Mouse (Mus musculus) inflammation-experienced regulatory T-cells, adult 6 months (primary cell): ENCODE measurements around the gene Olfr538. TPM values are rescaled to one million over a fixed set of nuclear protein-coding genes. Genes with fewer than 3 reads are reported as not detected.
"Not testable (repeated sequence)": the region's sequence is repeated elsewhere in the genome, so short reads cannot be mapped to it uniquely, and the experiment has no call there.

Experiments
- ATAC-seq: one replicate; pipeline ENCODE4 v1.8.0; 2017
- polyA plus RNA-seq, 3 experiments: library from polyadenylated mRNA; unstranded; fragments of 100-300 nt; shearing (Covaris generic); gene quantifications; one replicate each; pipeline ENCODE4 v1.2.1; 2017

Olfr538 gene
- polyA plus RNA-seq, result not detected

GRCm38 (mm10) chr7:140567586-140567985 is at the start of gene Olfr538:
Olfr538 (plus strand) TSS chr7:140567886.
- ATAC-seq, result no peak

GRCm38 (mm10) chr7:140539746-140540145 is 27.9 kb upstream of the Olfr538 start:
- ATAC-seq, result no peak

GRCm38 (mm10) chr7:140600969-140601368 is 33.3 kb downstream of the Olfr538 start, which contains the start of gene Olfr46:
Olfr46 (plus strand) TSS chr7:140601269.
- ATAC-seq, result not testable (repeated sequence)

Other genes starting within 250 kb of the Olfr538 start
- gene Olfr525, start 247.0 kb upstream of the Olfr538 start, polyA plus RNA-seq, result under 1 TPM; 0.25 to 0.54 (median 0.34) TPM
- under 1 TPM in 2 of 3 experiments, not detected in 1; 0.23 to 0.35 TPM for gene Olfr527, start 233.9 kb upstream of the Olfr538 start, polyA plus RNA-seq
- 1 to 10 TPM in 2 of 3 experiments, under 1 TPM in 1; 0.42 to 1.2 (median 1.0) TPM for gene Olfr60, start 206.2 kb upstream of the Olfr538 start, polyA plus RNA-seq
- gene Olfr530, start 191.6 kb upstream of the Olfr538 start, polyA plus RNA-seq, result under 1 TPM in 1 of 3 experiments, not detected in 2; 0.20 TPM
- not detected for gene Olfr531, start 165.0 kb upstream of the Olfr538 start, polyA plus RNA-seq
- gene Olfr532, start 146.2 kb upstream of the Olfr538 start, polyA plus RNA-seq, result not detected
- gene Olfr533, start 104.5 kb upstream of the Olfr538 start, polyA plus RNA-seq, result under 1 TPM in 1 of 3 experiments, not detected in 2; 0.19 TPM
- gene Olfr535, start 83.7 kb upstream of the Olfr538 start, polyA plus RNA-seq, result not detected
- not detected for gene Olfr536, start 60.5 kb upstream of the Olfr538 start, polyA plus RNA-seq
- under 1 TPM in 1 of 3 experiments, not detected in 2; 0.08 TPM for gene Olfr46, start 33.4 kb downstream of the Olfr538 start, polyA plus RNA-seq
- gene Olfr61, start 61.1 kb downstream of the Olfr538 start, polyA plus RNA-seq, result not detected
- not detected for gene Olfr53, start 78.6 kb downstream of the Olfr538 start, polyA plus RNA-seq
- gene Olfr539, start 92.0 kb downstream of the Olfr538 start, polyA plus RNA-seq, result under 1 TPM in 1 of 3 experiments, not detected in 2; 0.05 TPM
- under 1 TPM in 1 of 3 experiments, not detected in 2; 0.05 TPM for gene Olfr45, start 114.1 kb downstream of the Olfr538 start, polyA plus RNA-seq
- not detected for gene Olfr541, start 129.4 kb downstream of the Olfr538 start, polyA plus RNA-seq
- gene Cyp2e1, start 195.9 kb downstream of the Olfr538 start, polyA plus RNA-seq, result not detected
- not detected for gene Syce1, start 220.0 kb downstream of the Olfr538 start, polyA plus RNA-seq